Mouse (Mus musculus) regulatory T cell (primary cell): ENCODE results near the gene Hras.

Experiments
- in situ Hi-C: fragments of 300-600 bp; cut with MboI, MseI; formaldehyde crosslinking; loops from one replicate; pipeline ENCODE4 v1.15.1; 2025; ENCODE audit warnings: high pct_unique_total_duplicates

Hras gene

GRCm38 (mm10) chr7:141175068-141175467, 18.7 kb downstream of the Hras start:
- in situ Hi-C loops: loop anchor here (5.0 kb wide), 1 partner anchor 108 kb away; no protein-coding TSS in a partner anchor

- in situ Hi-C loops: loop anchor here (5.0 kb wide), 2 partner anchors 41 to 76 kb away; no protein-coding TSS in a partner anchor
Observed at GRCm38 (mm10) chr7:141173323-141173850, 20.4 kb downstream of the Hras start.

GRCm38 (mm10) chr7:141172116-141173006, 21.4 kb downstream of the Hras start, which contains the start of gene Rnh1:
Rnh1 (minus strand) TSS chr7:141172857.
- in situ Hi-C loops: loop anchor here (5.0 kb wide), 2 partner anchors 40 to 75 kb away; no protein-coding TSS in a partner anchor

GRCm38 (mm10) chr7:141169866-141170265, 23.9 kb downstream of the Hras start:
- in situ Hi-C loops: loop anchor here (5.0 kb wide), 2 partner anchors 38 to 73 kb away; no protein-coding TSS in a partner anchor

- in situ Hi-C loops: no loop called here
Observed at GRCm38 (mm10) chr7:141169300-141169699, 24.5 kb downstream of the Hras start.

- in situ Hi-C loops: no loop called here
Observed at GRCm38 (mm10) chr7:141168518-141168953, 25.3 kb downstream of the Hras start.

GRCm38 (mm10) chr7:141167901-141168517, 25.8 kb downstream of the Hras start:
- in situ Hi-C loops: no loop called here

GRCm38 (mm10) chr7:141164850-141165249, 29.0 kb downstream of the Hras start:
- in situ Hi-C loops: no loop called here

- in situ Hi-C loops: no loop called here
Observed at GRCm38 (mm10) chr7:141164397-141164796, 29.4 kb downstream of the Hras start.

GRCm38 (mm10) chr7:141155362-141155761, 38.4 kb downstream of the Hras start:
- in situ Hi-C loops: no loop called here

- in situ Hi-C loops: no loop called here
Observed at GRCm38 (mm10) chr7:141148639-141149038, 45.2 kb downstream of the Hras start.

GRCm38 (mm10) chr7:141147044-141147443, 46.8 kb downstream of the Hras start:
- in situ Hi-C loops: no loop called here

GRCm38 (mm10) chr7:141146043-141146595, 47.7 kb downstream of the Hras start:
- in situ Hi-C loops: no loop called here

GRCm38 (mm10) chr7:141145403-141145802, 48.4 kb downstream of the Hras start:
- in situ Hi-C loops: no loop called here

- in situ Hi-C loops: no loop called here
Observed at GRCm38 (mm10) chr7:141144650-141145049, 49.2 kb downstream of the Hras start.

- in situ Hi-C loops: no loop called here
Observed at GRCm38 (mm10) chr7:141143861-141144260, 49.9 kb downstream of the Hras start.

- in situ Hi-C loops: no loop called here
Observed at GRCm38 (mm10) chr7:141143112-141143511, 50.7 kb downstream of the Hras start.

GRCm38 (mm10) chr7:141141326-141141725, 52.5 kb downstream of the Hras start:
- in situ Hi-C loops: no loop called here
